Mouse (Mus musculus) thymus, adult 2 months (tissue): ENCODE measurements at regions not wholly inside any gene's neighbourhood (a gene's known extent, or its start where the extent isn't known, plus 50 kb on each side); places are given as distances from the start of the nearest gene placed in this dataset.

Source experiments
- DNase-seq: peaks from one replicate; pipeline ENCODE4 v3.0.0; 2021
- H3K27ac ChIP-seq: fragments of 200-500 bp; 2 replicates; pipeline ENCODE4 v1.5.1; 2012; ENCODE audit warnings: low read length, control low read depth; ENCODE audit not compliant: control insufficient read depth, insufficient read depth
- H3K27me3 ChIP-seq: fragments of 200-500 bp; 2 replicates; pipeline ENCODE4 v1.6.1; 2012; ENCODE audit warnings: mild to moderate bottlenecking, low read length, moderate library complexity, mixed read lengths; ENCODE audit not compliant: control insufficient read depth, insufficient read depth
- H3K36me3 ChIP-seq: fragments of 200-500 bp; 2 replicates; pipeline ENCODE4 v1.6.1; 2012; ENCODE audit warnings: mild to moderate bottlenecking, low read length, moderate library complexity; ENCODE audit not compliant: control insufficient read depth, insufficient read depth
- H3K4me1 ChIP-seq: fragments of 200-500 bp; replicated peaks from 2 replicates; pipeline ENCODE4 v1.6.1; 2012; ENCODE audit warnings: low read length; ENCODE audit not compliant: control insufficient read depth, insufficient read depth
- H3K4me3 ChIP-seq: fragments of 200-500 bp; 2 replicates; pipeline ENCODE4 v1.5.1; 2012; ENCODE audit warnings: mild to moderate bottlenecking, low read length, control low read depth, moderate library complexity; ENCODE audit not compliant: control insufficient read depth, insufficient read depth
- CTCF ChIP-seq: fragments of 200-500 bp; IDR thresholded peaks from 2 replicates; pipeline ENCODE4 v1.5.1; 2012; ENCODE audit warnings: mild to moderate bottlenecking, control low read depth, low read length, moderate library complexity, borderline replicate concordance; ENCODE audit not compliant: control insufficient read depth, poor library complexity, insufficient read depth; ENCODE audit errors: extremely low read depth
- POLR2A ChIP-seq: fragments of 200-500 bp; IDR thresholded peaks from 2 replicates; pipeline ENCODE4 v1.6.1; 2012; ENCODE audit warnings: mild to moderate bottlenecking, low read length, control low read depth, moderate library complexity; ENCODE audit not compliant: control insufficient read depth, poor library complexity, insufficient read depth; ENCODE audit errors: extremely low read depth
- WGBS: fragments of 180-500 bp; shearing (Covaris S2); methylation state at CpG from one replicate; pipeline ENCODE4 v1.1.7; 2018; 5-methylcytosine and 5-hydroxymethylcytosine counted together

GRCm38 (mm10) chr2:144173358-144174106, 96.9 kb upstream of the Mgme1 start:
- TF ChIP-seq POLR2A (no peak), CTCF (no peak)
- Histone ChIP-seq H3K27ac (no peak overlapping the region), H3K4me1 (peaks cover 16% of the 10 kb centered on the region), H3K4me3 (no peak overlapping the region), H3K27me3 (no peaks in the 10 kb centered on the region), H3K36me3 (no peaks in the 10 kb centered on the region)
- WGBS, result 54% methylated on average over 8 of the region's 8 CpGs
- DNase-seq, result no peak

GRCm38 (mm10) chr2:144174366-144175035, 96.0 kb upstream of the Mgme1 start:
- Histone ChIP-seq H3K4me1 (peaks cover 19% of the 10 kb centered on the region), H3K27ac (no peak overlapping the region), H3K36me3 (no peaks in the 10 kb centered on the region), H3K4me3 (no peak overlapping the region), H3K27me3 (no peaks in the 10 kb centered on the region)
- no peak for DNase-seq
- 82% methylated on average over 5 of the region's 5 CpGs for WGBS
- TF ChIP-seq POLR2A (no peak), CTCF (no peak)

- no peak for DNase-seq
- 92% methylated on average over 9 of the region's 9 CpGs for WGBS
- H3K4me1 ChIP-seq, result peaks cover 19% of the 10 kb centered on the region
- TF ChIP-seq CTCF (no peak), POLR2A (no peak)
- H3K27me3 ChIP-seq, result no peaks in the 10 kb centered on the region
- H3K27ac ChIP-seq, result peak overlapping the region; percentile 5; the same call in 1 of the 2 replicates
- H3K36me3 ChIP-seq, result no peaks in the 10 kb centered on the region
- no peak overlapping the region for H3K4me3 ChIP-seq
Measured at GRCm38 (mm10) chr2:144176508-144177170, 93.8 kb upstream of the Mgme1 start.

GRCm38 (mm10) chr2:144177268-144177667, 93.2 kb upstream of the Mgme1 start:
- peak overlapping the region; percentile 73 for H3K27ac ChIP-seq
- H3K36me3 ChIP-seq, result no peaks in the 10 kb centered on the region

GRCm38 (mm10) chr2:144177920-144178319, 92.5 kb upstream of the Mgme1 start:
- no peak for DNase-seq
- H3K36me3 ChIP-seq, result no peaks in the 10 kb centered on the region
- TF ChIP-seq CTCF (no peak), POLR2A (no peak)
- peak overlapping the region; percentile 14 for H3K4me3 ChIP-seq
- peak overlapping the region; percentile 8; the same call in 1 of the 2 replicates for H3K27ac ChIP-seq
- peaks cover 19% of the 10 kb centered on the region for H3K4me1 ChIP-seq
- H3K27me3 ChIP-seq, result no peaks in the 10 kb centered on the region
- 69% methylated on average over 6 of the region's 6 CpGs for WGBS

More at GRCm38 (mm10) chr2:144177268-144177667, 93.2 kb upstream of the Mgme1 start:
- TF ChIP-seq CTCF (no peak), POLR2A (no peak)
- DNase-seq, result no peak
- Histone ChIP-seq H3K4me1 (peaks cover 19% of the 10 kb centered on the region), H3K27me3 (no peaks in the 10 kb centered on the region), H3K4me3 (no peak overlapping the region)
- 93% methylated on average over 6 of the region's 6 CpGs for WGBS

GRCm38 (mm10) chr2:144182108-144182507, 88.4 kb upstream of the Mgme1 start:
- no peak for DNase-seq
- Histone ChIP-seq H3K27ac (no peak overlapping the region), H3K4me3 (no peak overlapping the region), H3K36me3 (no peaks in the 10 kb centered on the region), H3K4me1 (peaks cover 13% of the 10 kb centered on the region), H3K27me3 (no peaks in the 10 kb centered on the region)
- TF ChIP-seq POLR2A (no peak), CTCF (no peak)
- 89% methylated on average over 5 of the region's 5 CpGs for WGBS
